Mouse (Mus musculus) liver, embryonic 16.5 days (tissue): ENCODE data around the gene Dis3l2. TPM values are rescaled to one million over a fixed set of nuclear protein-coding genes. Genes with fewer than 3 reads are reported as not detected.

Source experiments
- ATAC-seq: fragments of 200-750 bp; cut with Nextera tagmentation; 2 replicates; pipeline ENCODE4 v1.8.0; 2017; ENCODE audit warnings: low read depth, mild to moderate bottlenecking, moderate number of reproducible peaks, moderate library complexity
- H3K27ac ChIP-seq: fragments of 300-500 bp; sonication (generic); 2 replicates; pipeline ENCODE4 v1.5.1; 2014; ENCODE audit warnings: mild to moderate bottlenecking, low read length
- H3K27me3 ChIP-seq: fragments of 300-500 bp; sonication (generic); 2 replicates; pipeline ENCODE4 v1.6.1; 2014; ENCODE audit warnings: low read depth, low read length, mixed read lengths; ENCODE audit not compliant: control insufficient read depth, insufficient read depth
- H3K36me3 ChIP-seq: fragments of 300-500 bp; sonication (generic); 2 replicates; pipeline ENCODE4 v1.6.1; 2014; ENCODE audit warnings: mild to moderate bottlenecking; ENCODE audit not compliant: control insufficient read depth, insufficient read depth
- H3K4me1 ChIP-seq: fragments of 300-500 bp; sonication (generic); 2 replicates; pipeline ENCODE4 v1.6.1; 2014; ENCODE audit warnings: low read depth, low read length, mixed read lengths; ENCODE audit not compliant: control insufficient read depth
- H3K4me2 ChIP-seq: fragments of 300-500 bp; sonication (generic); 2 replicates; pipeline ENCODE4 v1.6.1; 2014; ENCODE audit warnings: low read depth, low read length, mixed read lengths
- H3K4me3 ChIP-seq: fragments of 300-500 bp; sonication (generic); 2 replicates; pipeline ENCODE4 v1.5.1; 2014; ENCODE audit warnings: low read depth, mild to moderate bottlenecking, low read length
- H3K9ac ChIP-seq: fragments of 300-500 bp; sonication (generic); 2 replicates; pipeline ENCODE4 v1.6.1; 2014; ENCODE audit warnings: low read depth, low read length
- H3K9me3 ChIP-seq: fragments of 300-500 bp; sonication (generic); replicated peaks from 2 replicates; pipeline ENCODE4 v1.6.1; 2016; ENCODE audit warnings: low read length; ENCODE audit not compliant: control insufficient read depth
- WGBS: fragments of 180-500 bp; shearing (Covaris S2); extraction: QIAGEN DNeasy Blood & Tissue Kit; methylation state at CpG from one replicate; pipeline ENCODE4 v1.1.7; 2014; ENCODE audit not compliant: insufficient replicate concordance; 5-methylcytosine and 5-hydroxymethylcytosine counted together
- polyA plus RNA-seq: library from polyadenylated mRNA; unstranded; fragments of >200 nt; fragmentation: Nextera tagmentation; extraction: Ambion mirVana; gene quantifications from 2 replicates; pipeline ENCODE4 v1.2.1, GENCODE M21; 2015

Gene Dis3l2
- polyA plus RNA-seq, 1 experiment from 2014 or later: 9.2 TPM

DNA sequence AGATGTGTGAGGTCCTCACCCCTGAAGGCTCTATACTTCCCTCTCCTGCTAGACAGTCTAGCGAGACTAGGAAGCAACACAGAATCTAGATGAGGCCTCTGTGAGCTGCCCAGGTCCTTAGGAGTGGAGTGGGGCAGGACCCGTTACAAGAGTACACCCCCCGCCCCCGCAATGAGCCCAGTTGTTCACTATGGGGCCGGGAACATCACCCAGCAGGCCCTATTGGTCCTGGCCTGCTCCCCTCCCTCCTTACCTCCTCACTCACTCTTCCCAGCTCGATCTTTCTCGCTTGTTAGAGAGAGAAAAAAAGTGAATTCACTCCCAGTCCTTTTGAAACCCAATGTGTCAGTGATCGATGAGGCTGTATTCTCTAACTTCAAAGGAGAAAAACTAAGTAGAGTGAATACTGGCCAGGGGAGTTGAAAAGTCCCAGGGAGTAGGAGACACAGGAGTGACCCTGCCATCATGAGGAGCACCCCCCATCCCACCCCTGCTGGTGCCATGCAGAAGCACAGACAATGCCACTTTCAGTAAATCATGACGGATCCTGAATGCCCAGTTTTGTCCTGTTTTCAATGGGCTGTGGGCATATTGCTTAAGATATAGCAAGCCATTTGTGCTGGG lies 299.0 kb downstream of the Dis3l2 start:
- ATAC-seq: no peak
- no peak overlapping the region for H3K4me2 ChIP-seq
- no peak overlapping the region for H3K27ac ChIP-seq
- WGBS: 72% methylated on average over 9 of the region's 9 CpGs
- no peaks in the 10 kb centered on the region for H3K4me1 ChIP-seq
- no peaks in the 10 kb centered on the region for H3K27me3 ChIP-seq
- no peaks in the 10 kb centered on the region for H3K9me3 ChIP-seq
- H3K9ac ChIP-seq: no peak overlapping the region
- no peak overlapping the region for H3K4me3 ChIP-seq
- no peaks in the 10 kb centered on the region for H3K36me3 ChIP-seq

DNA sequence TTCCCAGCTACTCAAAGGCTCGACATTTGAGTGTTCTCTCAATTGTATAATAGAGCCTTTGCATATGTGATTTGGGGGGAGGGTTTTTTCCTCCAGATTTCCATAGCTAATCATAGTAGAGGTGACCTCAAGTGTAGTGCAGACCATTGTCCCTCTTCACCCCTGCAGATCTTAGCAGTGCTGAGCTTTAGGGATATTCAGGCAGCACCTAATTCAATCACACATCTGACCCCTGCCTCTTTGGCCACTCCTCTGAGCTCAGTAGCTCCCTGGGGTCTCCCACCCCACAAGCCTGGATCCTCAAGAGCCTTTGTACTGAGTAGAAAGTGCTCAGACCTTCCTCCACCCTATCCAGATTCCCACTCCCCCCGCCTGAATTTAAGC lies 299.6 kb downstream of the Dis3l2 start:
- 52% methylated on average over 2 of the region's 2 CpGs for WGBS

DNA sequence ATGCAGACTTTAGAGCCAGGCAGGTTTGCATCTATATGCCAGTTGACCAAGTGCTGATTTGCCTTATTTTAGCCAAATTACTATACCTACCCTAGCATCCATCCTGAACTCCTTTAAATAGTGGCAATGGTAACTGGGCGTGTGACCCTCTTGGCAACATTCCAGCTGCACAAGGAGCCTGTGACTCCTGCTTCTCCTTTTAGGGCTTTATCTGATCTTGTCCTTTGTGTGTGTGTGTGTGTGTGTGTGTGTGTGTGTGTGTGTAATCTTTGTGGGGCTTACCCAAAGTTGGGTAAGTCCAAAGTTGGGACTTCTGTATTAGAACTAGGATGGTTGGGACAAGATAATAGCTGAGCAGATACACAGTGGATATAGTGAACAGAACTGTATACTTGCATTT lies 302.8 kb downstream of the Dis3l2 start:
- no peak overlapping the region for H3K4me2 ChIP-seq
- no peak overlapping the region for H3K4me3 ChIP-seq
- H3K27me3 ChIP-seq: no peaks in the 10 kb centered on the region
- no peak for ATAC-seq
- no peak overlapping the region for H3K27ac ChIP-seq
- H3K36me3 ChIP-seq: no peaks in the 10 kb centered on the region
- no peaks in the 10 kb centered on the region for H3K9me3 ChIP-seq
- WGBS: 44% methylated on average over 1 of the region's 1 CpGs
- no peaks in the 10 kb centered on the region for H3K4me1 ChIP-seq
- no peak overlapping the region for H3K9ac ChIP-seq

More for the DNA sequence above, 299.6 kb downstream of the Dis3l2 start:
- no peak overlapping the region for H3K27ac ChIP-seq
- no peak overlapping the region for H3K4me2 ChIP-seq
- H3K9me3 ChIP-seq: no peaks in the 10 kb centered on the region
- H3K4me1 ChIP-seq: no peaks in the 10 kb centered on the region
- no peak overlapping the region for H3K4me3 ChIP-seq
- H3K36me3 ChIP-seq: no peaks in the 10 kb centered on the region
- no peak for ATAC-seq
- H3K27me3 ChIP-seq: no peaks in the 10 kb centered on the region
- no peak overlapping the region for H3K9ac ChIP-seq

DNA sequence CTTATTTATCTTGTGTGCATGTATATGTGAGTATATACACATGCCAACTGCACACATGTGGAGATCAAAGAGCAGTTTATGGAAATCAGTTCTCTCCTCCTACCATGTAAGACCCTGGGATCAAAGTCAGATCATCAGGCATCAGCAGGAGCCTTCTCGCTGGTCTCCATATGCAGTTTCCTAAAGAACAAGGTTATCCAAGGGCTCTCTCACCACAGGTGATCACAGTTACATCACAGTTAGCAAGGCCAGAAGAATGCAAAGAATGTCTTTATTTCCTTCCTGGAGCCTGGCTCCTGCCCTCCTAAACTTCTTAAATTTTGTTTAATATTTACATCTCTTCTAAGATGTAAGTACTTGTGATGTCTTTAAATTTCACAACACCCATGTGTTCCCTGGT lies 304.6 kb downstream of the Dis3l2 start:
- 55% methylated on average over 1 of the region's 1 CpGs for WGBS
- Histone ChIP-seq H3K27ac (no peak overlapping the region), H3K4me1 (no peaks in the 10 kb centered on the region), H3K27me3 (no peaks in the 10 kb centered on the region), H3K4me2 (no peak overlapping the region), H3K4me3 (no peak overlapping the region), H3K36me3 (no peaks in the 10 kb centered on the region), H3K9ac (no peak overlapping the region), H3K9me3 (no peaks in the 10 kb centered on the region)
- no peak for ATAC-seq

DNA sequence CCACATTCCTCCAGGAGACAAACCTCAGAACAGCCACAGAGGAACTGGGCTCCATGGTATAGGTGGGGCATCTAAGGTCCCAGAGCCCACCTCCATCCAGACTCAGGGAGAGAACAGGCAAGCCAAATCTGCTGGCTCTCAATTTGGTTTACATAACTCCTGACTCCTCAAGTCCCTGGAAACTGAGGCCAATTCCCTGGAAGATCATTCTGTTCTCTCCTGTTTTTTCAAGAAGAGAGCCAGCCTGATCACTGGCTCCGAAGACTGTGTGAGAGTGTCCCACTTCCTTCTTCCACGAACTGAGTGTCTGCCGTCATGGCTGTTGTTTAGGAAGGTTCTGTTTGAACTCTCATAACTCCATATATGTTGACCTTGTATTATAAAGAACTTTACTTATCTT lies 305.5 kb downstream of the Dis3l2 start:
- no peak overlapping the region for H3K9ac ChIP-seq
- no peaks in the 10 kb centered on the region for H3K4me1 ChIP-seq
- no peak for ATAC-seq
- WGBS: 48% methylated on average over 3 of the region's 3 CpGs
- H3K27ac ChIP-seq: no peak overlapping the region
- H3K9me3 ChIP-seq: no peaks in the 10 kb centered on the region
- no peak overlapping the region for H3K4me2 ChIP-seq
- H3K4me3 ChIP-seq: no peak overlapping the region
- no peaks in the 10 kb centered on the region for H3K36me3 ChIP-seq
- no peaks in the 10 kb centered on the region for H3K27me3 ChIP-seq

DNA sequence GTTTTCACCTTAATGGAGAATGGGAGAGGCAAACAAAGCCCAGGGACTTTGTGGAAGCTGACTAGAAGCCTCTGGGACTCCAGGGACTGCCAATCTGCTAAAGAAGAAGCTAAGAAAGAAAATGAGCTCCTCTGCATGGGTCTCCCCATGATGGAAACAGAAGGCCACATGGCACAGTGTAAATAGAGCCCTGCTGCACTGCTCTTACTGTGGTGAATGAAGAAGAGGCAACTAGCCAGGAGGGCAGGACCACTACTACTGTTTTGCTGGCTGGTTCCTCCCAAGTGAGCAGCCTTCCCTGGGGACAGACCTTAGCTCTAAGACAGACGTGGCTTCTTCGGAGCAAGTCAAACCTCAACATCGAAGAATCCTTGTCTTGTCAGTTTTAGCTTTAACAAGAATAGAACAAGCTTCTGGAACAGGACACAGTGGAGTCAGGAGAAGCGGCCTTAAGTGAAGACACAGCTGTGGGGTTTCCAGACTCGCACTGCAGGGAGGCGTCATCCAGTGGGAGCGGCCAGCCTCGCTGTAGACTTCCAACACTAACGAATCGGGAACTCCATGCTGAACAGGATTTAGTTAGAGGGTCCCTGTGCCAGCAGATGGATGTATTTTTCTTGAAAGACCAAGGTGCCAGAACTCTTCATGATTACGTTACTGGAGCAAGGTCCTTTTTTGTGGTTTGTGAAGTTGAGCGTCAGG lies 307.2 kb downstream of the Dis3l2 start:
- Histone ChIP-seq H3K9ac (no peak overlapping the region), H3K27ac (no peak overlapping the region), H3K27me3 (no peaks in the 10 kb centered on the region), H3K4me2 (no peak overlapping the region), H3K4me3 (no peak overlapping the region), H3K36me3 (no peaks in the 10 kb centered on the region), H3K9me3 (no peaks in the 10 kb centered on the region), H3K4me1 (no peaks in the 10 kb centered on the region)
- ATAC-seq: no peak
- 76% methylated on average over 12 of the region's 12 CpGs for WGBS

DNA sequence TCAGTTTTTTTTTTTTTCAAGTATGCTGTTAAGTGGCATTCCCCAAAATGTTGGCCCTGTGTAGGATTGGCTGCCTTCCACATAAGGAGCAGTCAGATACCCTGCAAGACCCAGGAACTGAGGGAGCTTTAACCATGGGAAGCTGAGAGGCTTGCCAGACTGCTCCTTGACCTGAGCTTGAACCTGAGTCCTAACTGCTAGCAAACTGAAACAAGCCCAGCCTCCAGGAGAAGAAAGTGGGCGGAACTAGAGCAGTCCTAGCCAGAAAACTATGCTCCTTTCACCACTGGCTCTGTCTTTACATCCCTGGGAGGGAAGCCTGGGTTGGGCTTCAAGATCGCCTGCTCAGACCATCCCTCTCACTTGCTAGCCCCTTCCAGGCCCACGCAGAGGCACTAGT lies 308.1 kb downstream of the Dis3l2 start:
- no peaks in the 10 kb centered on the region for H3K9me3 ChIP-seq
- no peak overlapping the region for H3K27ac ChIP-seq
- no peaks in the 10 kb centered on the region for H3K36me3 ChIP-seq
- no peaks in the 10 kb centered on the region for H3K4me1 ChIP-seq
- no peak overlapping the region for H3K4me3 ChIP-seq
- H3K9ac ChIP-seq: no peak overlapping the region
- no peaks in the 10 kb centered on the region for H3K27me3 ChIP-seq
- H3K4me2 ChIP-seq: no peak overlapping the region
- no peak for ATAC-seq
- 66% methylated on average over 3 of the region's 3 CpGs for WGBS

DNA sequence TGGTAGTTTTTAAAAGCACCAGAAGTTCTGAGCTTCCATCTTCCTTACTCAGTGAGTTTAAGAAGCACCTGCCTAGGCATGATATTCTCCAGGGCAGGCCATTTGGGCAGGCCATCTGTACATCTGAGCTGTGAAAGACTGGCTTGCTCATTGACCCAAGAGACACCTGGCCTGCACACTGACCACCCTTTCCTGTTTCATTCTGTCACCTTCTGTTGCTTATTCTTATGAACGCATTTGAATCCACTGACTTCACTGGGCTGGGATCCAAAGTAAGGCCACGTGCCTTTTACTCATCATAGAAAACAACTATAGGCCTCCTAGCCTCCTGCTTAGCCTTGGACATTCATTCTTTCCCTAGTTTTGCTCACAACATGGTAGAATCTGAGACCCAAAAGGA lies 309.0 kb downstream of the Dis3l2 start:
- Histone ChIP-seq H3K4me3 (no peak overlapping the region), H3K27ac (no peak overlapping the region), H3K9ac (no peak overlapping the region), H3K27me3 (no peaks in the 10 kb centered on the region), H3K4me2 (no peak overlapping the region), H3K36me3 (no peaks in the 10 kb centered on the region), H3K4me1 (no peaks in the 10 kb centered on the region), H3K9me3 (no peaks in the 10 kb centered on the region)
- WGBS: 72% methylated on average over 2 of the region's 2 CpGs
- ATAC-seq: no peak

DNA sequence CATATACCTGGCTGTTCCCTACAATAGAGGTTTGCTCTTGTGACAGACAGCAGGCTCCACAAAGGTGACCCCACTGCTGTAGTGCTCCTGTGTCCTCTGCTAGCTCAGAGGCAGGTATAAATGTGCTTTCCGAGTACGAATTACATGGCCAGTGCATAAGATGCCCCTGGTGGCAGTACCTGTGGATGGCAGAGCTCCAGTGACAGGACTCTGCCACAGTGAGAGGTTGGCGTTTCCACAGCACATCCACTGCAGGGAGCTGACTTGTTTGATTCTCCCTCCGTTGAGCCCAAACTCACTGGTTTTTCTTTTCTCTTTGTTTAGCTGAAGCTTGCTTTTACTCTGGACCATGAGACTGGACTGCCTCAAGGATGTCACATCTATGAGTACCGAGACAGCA lies 317.1 kb downstream of the Dis3l2 start:
- Histone ChIP-seq H3K27me3 (no peaks in the 10 kb centered on the region), H3K9me3 (no peaks in the 10 kb centered on the region), H3K4me3 (no peak overlapping the region), H3K9ac (no peak overlapping the region), H3K4me1 (no peaks in the 10 kb centered on the region; the same call in none of the 2 replicates), H3K36me3 (no peaks in the 10 kb centered on the region), H3K4me2 (no peak overlapping the region), H3K27ac (no peak overlapping the region; the same call in 1 of the 2 replicates)
- 72% methylated on average over 5 of the region's 5 CpGs for WGBS
- no peak for ATAC-seq
